Mouse (Mus musculus): ENCODE data around the gene Zfp318. TPM values are rescaled to one million over a fixed set of nuclear protein-coding genes. Genes with fewer than 3 reads are reported as not detected.

Zfp318 gene
- polyA plus RNA-seq, 1 experiment from 2014 or later, result 10.7 TPM

DNA sequence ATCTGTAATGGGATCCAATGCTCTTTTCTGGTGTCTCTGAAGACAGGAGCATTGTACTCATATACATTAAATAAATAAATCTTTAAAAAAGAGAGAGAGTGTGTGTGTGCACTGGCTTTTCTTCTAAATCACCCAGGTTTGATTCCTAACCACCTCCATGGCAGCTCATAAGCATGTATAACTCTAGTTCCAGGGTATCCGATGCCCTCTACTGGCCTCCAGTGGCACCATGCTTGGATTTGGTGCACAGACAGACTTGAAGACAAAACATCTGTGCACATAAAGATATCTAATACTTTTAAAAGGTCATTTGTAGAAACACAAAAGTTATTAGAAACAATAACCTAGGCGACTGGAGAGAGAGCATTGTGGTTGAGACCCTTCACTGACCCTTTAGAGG is 9.5 kb downstream of the Zfp318 start:
- H3K4me3 ChIP-seq (ENCODE audit: low read depth, low read length), result no peak overlapping the region
- no peaks in the 10 kb centered on the region for H3K4me1 ChIP-seq (ENCODE audit: control insufficient read depth, insufficient read depth, low read length)
- WGBS, result 36% methylated on average over 2 of the region's 2 CpGs
- H3K27ac ChIP-seq (ENCODE audit: low read depth, low read length), result no peak overlapping the region
- DNase-seq (ENCODE audit: low spot score), result peak; percentile 66
- no peak for ATAC-seq
- H3K27me3 ChIP-seq (replicated peaks; ENCODE audit: control insufficient read depth, insufficient read depth, low read length), result no peaks in the 10 kb centered on the region
- no peaks in the 10 kb centered on the region for H3K9me3 ChIP-seq (replicated peaks; ENCODE audit: control insufficient read depth, low read length)
- H3K4me2 ChIP-seq (ENCODE audit: low read length), result no peak overlapping the region
- peaks cover 40% of the 10 kb centered on the region for H3K36me3 ChIP-seq (ENCODE audit: control insufficient read depth, insufficient read depth, low read length)
- H3K9ac ChIP-seq (ENCODE audit: low read length), result no peak overlapping the region

- Histone ChIP-seq H3K4me3 (ENCODE audit: low read depth, low read length) (no peak overlapping the region), H3K27ac (ENCODE audit: low read depth, low read length) (no peak overlapping the region), H3K27me3 (replicated peaks; ENCODE audit: control insufficient read depth, insufficient read depth, low read length) (no peaks in the 10 kb centered on the region), H3K4me1 (ENCODE audit: control insufficient read depth, insufficient read depth, low read length) (no peaks in the 10 kb centered on the region), H3K9ac (ENCODE audit: low read length) (no peak overlapping the region), H3K4me2 (ENCODE audit: low read length) (no peak overlapping the region), H3K36me3 (ENCODE audit: control insufficient read depth, insufficient read depth, low read length) (peaks cover 51% of the 10 kb centered on the region), H3K9me3 (replicated peaks; ENCODE audit: control insufficient read depth, low read length) (no peaks in the 10 kb centered on the region)
- DNase-seq (ENCODE audit: low spot score) (no peak), ATAC-seq (no peak)
- WGBS, result 89% methylated on average over 1 of the region's 1 CpGs
Observed at GRCm38 (mm10) chr17:46394631-46395030, 11.1 kb downstream of the Zfp318 start.

- H3K4me3 ChIP-seq (ENCODE audit: low read depth, low read length), result no peak overlapping the region
- 33% methylated on average over 3 of the region's 3 CpGs for WGBS
- no peaks in the 10 kb centered on the region for H3K27me3 ChIP-seq (replicated peaks; ENCODE audit: control insufficient read depth, insufficient read depth, low read length)
- no peak overlapping the region for H3K9ac ChIP-seq (ENCODE audit: low read length)
- DNase-seq (ENCODE audit: low spot score), result peak; percentile 31
- no peak overlapping the region for H3K4me2 ChIP-seq (ENCODE audit: low read length)
- H3K36me3 ChIP-seq (ENCODE audit: control insufficient read depth, insufficient read depth, low read length), result peaks cover 74% of the 10 kb centered on the region
- H3K4me1 ChIP-seq (ENCODE audit: control insufficient read depth, insufficient read depth, low read length), result no peaks in the 10 kb centered on the region
- H3K27ac ChIP-seq (ENCODE audit: low read depth, low read length), result no peak overlapping the region
- no peaks in the 10 kb centered on the region for H3K9me3 ChIP-seq (replicated peaks; ENCODE audit: control insufficient read depth, low read length)
- ATAC-seq, result no peak
Observed at GRCm38 (mm10) chr17:46408478-46408877, 24.9 kb downstream of the Zfp318 start.

DNA sequence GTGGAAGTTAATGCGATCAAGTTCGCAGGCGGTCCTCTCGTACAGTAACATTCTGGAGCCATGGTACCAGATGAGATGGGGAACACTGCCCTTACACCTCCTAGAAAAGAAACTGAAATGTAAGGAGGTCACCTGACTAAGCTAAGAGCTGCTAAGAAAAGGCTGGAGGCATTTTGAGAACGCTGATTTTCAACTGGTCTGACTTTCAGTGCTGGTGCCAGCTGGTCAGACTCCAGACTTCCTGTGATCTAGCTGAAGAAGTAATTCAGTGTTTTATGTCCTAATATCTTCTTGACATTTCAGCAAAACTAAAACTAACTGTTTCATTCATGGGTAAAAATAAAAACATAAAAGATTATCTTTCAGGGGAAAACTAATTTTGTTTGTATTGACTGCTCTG is 35.1 kb downstream of the Zfp318 start:
- H3K9ac ChIP-seq (ENCODE audit: low read length), result no peak overlapping the region
- H3K4me1 ChIP-seq (ENCODE audit: control insufficient read depth, insufficient read depth, low read length), result no peaks in the 10 kb centered on the region
- H3K27me3 ChIP-seq (replicated peaks; ENCODE audit: control insufficient read depth, insufficient read depth, low read length), result no peaks in the 10 kb centered on the region
- DNase-seq (ENCODE audit: low spot score), result no peak
- WGBS, result 65% methylated on average over 5 of the region's 5 CpGs
- H3K27ac ChIP-seq (ENCODE audit: low read depth, low read length), result no peak overlapping the region
- no peak for ATAC-seq
- H3K4me2 ChIP-seq (ENCODE audit: low read length), result no peak overlapping the region
- H3K4me3 ChIP-seq (ENCODE audit: low read depth, low read length), result no peak overlapping the region
- H3K36me3 ChIP-seq (ENCODE audit: control insufficient read depth, insufficient read depth, low read length), result peaks cover 13% of the 10 kb centered on the region
- no peaks in the 10 kb centered on the region for H3K9me3 ChIP-seq (replicated peaks; ENCODE audit: control insufficient read depth, low read length)

DNA sequence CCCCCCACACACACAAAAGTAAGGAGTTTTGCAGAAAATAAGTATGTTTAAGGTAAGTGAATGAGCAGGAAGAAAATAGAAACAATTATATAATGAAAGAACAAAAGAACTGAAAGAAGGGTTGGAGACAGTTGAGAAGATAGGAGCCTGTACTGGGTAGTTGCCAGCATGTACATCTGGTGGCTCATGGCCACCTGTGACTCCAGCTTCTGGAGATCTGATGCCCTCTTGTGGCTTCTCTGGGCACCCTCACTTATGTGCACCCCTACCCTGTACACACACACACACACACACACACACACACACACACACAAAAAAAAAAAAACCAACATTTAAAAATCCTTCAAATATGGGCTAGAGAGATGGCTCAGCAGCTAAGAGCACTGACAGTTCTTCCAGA is 36.2 kb downstream of the Zfp318 start:
- ATAC-seq (no peak), DNase-seq (ENCODE audit: low spot score) (no peak)
- Histone ChIP-seq H3K4me1 (ENCODE audit: control insufficient read depth, insufficient read depth, low read length) (no peaks in the 10 kb centered on the region), H3K27ac (ENCODE audit: low read depth, low read length) (no peak overlapping the region), H3K9ac (ENCODE audit: low read length) (no peak overlapping the region), H3K9me3 (replicated peaks; ENCODE audit: control insufficient read depth, low read length) (no peaks in the 10 kb centered on the region), H3K4me2 (ENCODE audit: low read length) (no peak overlapping the region), H3K36me3 (ENCODE audit: control insufficient read depth, insufficient read depth, low read length) (peaks cover 5% of the 10 kb centered on the region), H3K4me3 (ENCODE audit: low read depth, low read length) (no peak overlapping the region), H3K27me3 (replicated peaks; ENCODE audit: control insufficient read depth, insufficient read depth, low read length) (no peaks in the 10 kb centered on the region)

GRCm38 (mm10) chr17:46426496-46426895 is 43.0 kb downstream of the Zfp318 start:
- H3K36me3 ChIP-seq (ENCODE audit: control insufficient read depth, insufficient read depth, low read length), result no peaks in the 10 kb centered on the region
- H3K4me1 ChIP-seq (ENCODE audit: control insufficient read depth, insufficient read depth, low read length), result no peaks in the 10 kb centered on the region; the same call in 1 of the 2 replicates
- ATAC-seq (no peak), DNase-seq (ENCODE audit: low spot score) (no peak)
- no peak overlapping the region for H3K9ac ChIP-seq (ENCODE audit: low read length)
- no peak overlapping the region for H3K27ac ChIP-seq (ENCODE audit: low read depth, low read length)
- no peaks in the 10 kb centered on the region for H3K27me3 ChIP-seq (replicated peaks; ENCODE audit: control insufficient read depth, insufficient read depth, low read length)
- no peak overlapping the region for H3K4me2 ChIP-seq (ENCODE audit: low read length)
- no peaks in the 10 kb centered on the region for H3K9me3 ChIP-seq (replicated peaks; ENCODE audit: control insufficient read depth, low read length)
- H3K4me3 ChIP-seq (ENCODE audit: low read depth, low read length), result no peak overlapping the region

- Histone ChIP-seq H3K9ac (ENCODE audit: low read length) (no peak within 1 kb of the TSS), H3K9me3 (replicated peaks; ENCODE audit: control insufficient read depth, low read length) (no peaks in the 10 kb centered on the region), H3K4me2 (ENCODE audit: low read length) (peak within 1 kb of the TSS; percentile 35), H3K4me1 (ENCODE audit: control insufficient read depth, insufficient read depth, low read length) (no peaks in the 10 kb centered on the region; the same call in 1 of the 2 replicates), H3K4me3 (ENCODE audit: low read depth, low read length) (no peak within 1 kb of the TSS), H3K27ac (ENCODE audit: low read depth, low read length) (no peak within 1 kb of the TSS), H3K27me3 (replicated peaks; ENCODE audit: control insufficient read depth, insufficient read depth, low read length) (no peaks in the 10 kb centered on the region), H3K36me3 (ENCODE audit: control insufficient read depth, insufficient read depth, low read length) (no peaks in the 10 kb centered on the region)
- ATAC-seq, result no peak
- DNase-seq (ENCODE audit: low spot score), result no peak
- WGBS, result 9% methylated on average over 17 of the region's 18 CpGs
Observed at GRCm38 (mm10) chr17:46428761-46429414, 45.4 kb downstream of the Zfp318 start, which contains the start of gene Crip3. Crip3 (plus strand) TSS chr17:46428926.

DNA sequence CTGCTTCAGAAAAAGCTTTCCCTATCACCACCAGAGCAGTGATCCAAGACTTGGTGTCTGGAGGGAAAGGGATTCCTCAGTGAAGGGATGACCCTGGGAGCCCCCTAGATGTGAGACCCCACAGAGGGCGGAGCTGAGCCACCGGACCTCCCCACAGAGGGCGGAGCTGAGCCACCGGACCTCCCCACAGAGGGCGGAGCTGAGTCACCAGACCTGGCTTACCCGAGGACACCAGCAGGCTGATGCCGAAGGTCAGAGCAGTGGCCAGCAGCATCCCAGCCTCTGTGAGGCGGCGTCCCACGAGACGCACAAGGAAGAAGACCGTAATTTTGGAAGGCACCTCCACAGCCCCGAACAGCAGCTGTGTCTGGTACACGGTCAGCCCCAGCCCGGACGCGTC is 50.1 kb downstream of the Zfp318 start:
- Histone ChIP-seq H3K4me3 (ENCODE audit: low read depth, low read length) (no peak overlapping the region; the same call in 1 of the 2 replicates), H3K36me3 (ENCODE audit: control insufficient read depth, insufficient read depth, low read length) (no peaks in the 10 kb centered on the region), H3K4me2 (ENCODE audit: low read length) (peak overlapping the region; percentile 36), H3K4me1 (ENCODE audit: control insufficient read depth, insufficient read depth, low read length) (no peaks in the 10 kb centered on the region; the same call in 1 of the 2 replicates), H3K9ac (ENCODE audit: low read length) (peak overlapping the region; percentile 17; the same call in 1 of the 2 replicates), H3K27me3 (replicated peaks; ENCODE audit: control insufficient read depth, insufficient read depth, low read length) (no peaks in the 10 kb centered on the region), H3K27ac (ENCODE audit: low read depth, low read length) (no peak overlapping the region), H3K9me3 (replicated peaks; ENCODE audit: control insufficient read depth, low read length) (no peaks in the 10 kb centered on the region)
- WGBS, result 2% methylated on average over 17 of the region's 17 CpGs
- ATAC-seq (no peak), DNase-seq (ENCODE audit: low spot score) (no peak)

DNA sequence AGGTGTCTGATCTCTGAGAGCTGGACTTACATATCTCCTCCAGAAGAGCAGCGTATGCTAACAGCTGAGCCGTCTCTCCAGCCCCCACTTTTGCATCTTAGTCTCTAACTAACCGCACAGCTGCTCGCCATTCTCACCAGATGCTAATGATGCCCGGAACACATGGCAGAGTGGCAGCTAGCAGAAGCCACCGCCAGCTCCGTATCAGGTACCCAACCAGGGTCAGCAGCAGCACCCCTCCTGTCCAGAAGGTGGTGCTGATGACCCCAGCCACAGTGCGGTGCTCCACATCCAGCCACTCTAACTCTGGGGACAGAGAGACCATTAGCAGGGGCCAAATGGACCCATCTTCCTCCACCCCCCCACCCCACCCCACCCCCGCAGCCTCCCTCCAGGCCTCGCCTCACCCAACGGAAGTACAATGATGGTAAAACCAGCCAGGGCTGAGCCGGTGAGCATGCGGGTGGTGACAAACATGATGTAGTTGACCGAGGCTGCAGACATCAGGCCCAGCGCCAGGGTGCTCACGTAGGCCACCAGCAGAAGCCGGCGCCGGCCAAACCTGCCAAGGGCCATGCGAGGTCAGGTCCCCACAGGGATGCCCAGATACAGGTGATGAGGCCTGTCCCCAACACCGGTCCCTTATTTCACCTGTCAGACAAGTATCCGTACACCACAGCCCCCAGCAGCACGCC is 53.3 kb downstream of the Zfp318 start:
- H3K9me3 ChIP-seq (replicated peaks; ENCODE audit: control insufficient read depth, low read length), result no peaks in the 10 kb centered on the region
- H3K9ac ChIP-seq (ENCODE audit: low read length), result no peak overlapping the region; the same call in 1 of the 2 replicates
- DNase-seq (ENCODE audit: low spot score) (peak; percentile 66), ATAC-seq (peak; percentile 59)
- no peaks in the 10 kb centered on the region for H3K4me1 ChIP-seq (ENCODE audit: control insufficient read depth, insufficient read depth, low read length)
- H3K36me3 ChIP-seq (ENCODE audit: control insufficient read depth, insufficient read depth, low read length), result no peaks in the 10 kb centered on the region
- no peak overlapping the region for H3K4me2 ChIP-seq (ENCODE audit: low read length)
- H3K27ac ChIP-seq (ENCODE audit: low read depth, low read length), result no peak overlapping the region
- no peaks in the 10 kb centered on the region for H3K27me3 ChIP-seq (replicated peaks; ENCODE audit: control insufficient read depth, insufficient read depth, low read length)
- no peak overlapping the region for H3K4me3 ChIP-seq (ENCODE audit: low read depth, low read length)
- WGBS, result 22% methylated on average over 23 of the region's 23 CpGs
